Mouse (Mus musculus): ENCODE measurements around the gene Atg16l2.

DNA sequence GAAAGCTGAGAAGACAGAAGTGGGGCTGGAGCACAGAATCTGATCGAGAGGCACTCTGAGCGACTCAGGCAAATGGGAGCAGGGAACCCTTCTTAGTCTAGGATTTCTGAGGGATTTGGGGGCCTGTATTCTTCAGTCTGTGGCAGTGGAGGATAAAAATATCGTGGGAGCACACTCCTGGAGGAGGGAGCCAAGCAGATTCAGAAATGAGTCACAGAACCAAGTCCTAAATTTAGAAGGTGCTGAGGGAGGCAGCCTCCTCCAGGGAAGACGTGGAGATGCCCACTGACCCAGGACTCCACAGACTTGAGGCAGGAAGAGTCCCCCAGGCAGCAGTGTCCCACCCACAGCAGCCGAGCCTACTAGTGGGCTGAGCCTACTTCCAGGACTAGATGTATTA is 12.3 kb upstream of the Atg16l2 start:
- TF ChIP-seq USF1 (IDR thresholded peaks at IDR 0.05; ENCODE audit: low read depth, low read length), result no peak
- no peak for TF ChIP-seq CTCF (IDR thresholded peaks at IDR 0.05 in 2 of 3, conservative IDR thresholded peaks at IDR 0.05 in 1 of 3; ENCODE audit: control insufficient read depth in 1 of 3, insufficient read depth in 1 of 3, low read depth in 2 of 3, low read length in 3 of 3, poor library complexity in 1 of 3, severe bottlenecking in 1 of 3)
- TF ChIP-seq ETS1 (IDR thresholded peaks at IDR 0.05; ENCODE audit: low read depth, low read length), result no peak
- no peak for TF ChIP-seq EP300 (IDR thresholded peaks at IDR 0.05; ENCODE audit: low read depth in 1 of 2, low read length in 2 of 2)
- no peak for TF ChIP-seq MYC (IDR thresholded peaks at IDR 0.05; ENCODE audit: low read depth, low read length)
- TF ChIP-seq CHD1 (IDR thresholded peaks at IDR 0.05; ENCODE audit: low read depth, low read length), result no peak
